Mouse (Mus musculus): Measurements from ENCODE around the gene AC131692.1. TPM values are rescaled to one million over a fixed set of nuclear protein-coding genes. Genes with fewer than 3 reads are reported as not detected.

Gene AC131692.1
- 0.34 and 0.54 TPM in 2 replicates for polyA plus RNA-seq (2015; fragmentation: Nextera tagmentation; extraction: Ambion mirVana)

- ATAC-seq (ENCODE audit: insufficient number of reproducible peaks, insufficient read depth, low FRiP score, low TSS enrichment, low read depth): no peak
- H3K36me3 ChIP-seq: peaks cover 79% of the 10 kb centered on the region
- H3K4me1 ChIP-seq: no peaks in the 10 kb centered on the region
- no peaks in the 10 kb centered on the region for H3K27me3 ChIP-seq
- H3K4me3 ChIP-seq: no peak within 1 kb of the TSS
- no peak within 1 kb of the TSS for H3K27ac ChIP-seq
- 92% methylated on average over 7 of the region's 7 CpGs for WGBS
- H3K9me3 ChIP-seq: no peaks in the 10 kb centered on the region
- no peak within 1 kb of the TSS for H3K4me2 ChIP-seq
- H3K9ac ChIP-seq: 0 out of 2 replicates have a peak within 1 kb of the TSS, but pooled peaks have one; percentile 11
These were observed at the start of gene AC131692.1 for GRCm38 (mm10) chr19:6094119-6094518. Gene AC131692.1, plus strand, starts transcription at chr19:6094419.

- H3K4me2 ChIP-seq: peak overlapping the region; percentile 94
- no peaks in the 10 kb centered on the region for H3K9me3 ChIP-seq
- peaks cover 27% of the 10 kb centered on the region for H3K36me3 ChIP-seq
- H3K4me1 ChIP-seq: peaks cover 27% of the 10 kb centered on the region
- peak overlapping the region; percentile 89 for H3K4me3 ChIP-seq
- ATAC-seq (ENCODE audit: insufficient number of reproducible peaks, insufficient read depth, low FRiP score, low TSS enrichment, low read depth): peak; percentile 5; the same call in 1 of the 2 replicates
- peak overlapping the region; percentile 99 for H3K27ac ChIP-seq
- H3K27me3 ChIP-seq: no peaks in the 10 kb centered on the region
- H3K9ac ChIP-seq: peak overlapping the region; percentile 89
- 18% methylated on average over 20 of the region's 20 CpGs for WGBS
These were observed 48.6 kb upstream of the AC131692.1 start for GRCm38 (mm10) chr19:6045366-6046293.

- Histone ChIP-seq H3K27ac (peak within 1 kb of the TSS; percentile 99), H3K27me3 (no peaks in the 10 kb centered on the region), H3K36me3 (peaks cover 36% of the 10 kb centered on the region), H3K9ac (peak within 1 kb of the TSS; percentile 89), H3K4me2 (peak within 1 kb of the TSS; percentile 94), H3K4me3 (peak within 1 kb of the TSS; percentile 89), H3K9me3 (no peaks in the 10 kb centered on the region), H3K4me1 (peaks cover 27% of the 10 kb centered on the region)
- under 1% methylated on average over 65 of the region's 65 CpGs for WGBS
- ATAC-seq (ENCODE audit: insufficient number of reproducible peaks, insufficient read depth, low FRiP score, low TSS enrichment, low read depth): peak; percentile 85
These were observed 47.7 kb upstream of the AC131692.1 start, which contains the start of gene Syvn1 for GRCm38 (mm10) chr19:6046294-6047153. Gene Syvn1, plus strand, starts transcription at chr19:6046576.

- Histone ChIP-seq H3K4me2 (peak overlapping the region; percentile 94), H3K4me1 (peaks cover 27% of the 10 kb centered on the region), H3K4me3 (peak overlapping the region; percentile 89), H3K9ac (peak overlapping the region; percentile 89), H3K9me3 (no peaks in the 10 kb centered on the region), H3K27me3 (no peaks in the 10 kb centered on the region), H3K36me3 (peaks cover 44% of the 10 kb centered on the region), H3K27ac (peak overlapping the region; percentile 99)
- WGBS: 1% methylated on average over 44 of the region's 44 CpGs
- no peak for ATAC-seq (ENCODE audit: insufficient number of reproducible peaks, insufficient read depth, low FRiP score, low TSS enrichment, low read depth)
These were observed 46.9 kb upstream of the AC131692.1 start for GRCm38 (mm10) chr19:6047154-6047898.

GRCm38 (mm10) chr19:6047899-6048166 lies 46.4 kb upstream of the AC131692.1 start:
- WGBS: 81% methylated on average over 8 of the region's 8 CpGs
- H3K4me3 ChIP-seq: peak overlapping the region; percentile 89
- no peak for ATAC-seq (ENCODE audit: insufficient number of reproducible peaks, insufficient read depth, low FRiP score, low TSS enrichment, low read depth)

GRCm38 (mm10) chr19:6048681-6049410 lies 45.4 kb upstream of the AC131692.1 start:
- Histone ChIP-seq H3K4me2 (peak overlapping the region; percentile 94; the same call in 1 of the 2 replicates), H3K27me3 (no peaks in the 10 kb centered on the region), H3K4me3 (peak overlapping the region; percentile 89; the same call in 1 of the 2 replicates), H3K9me3 (no peaks in the 10 kb centered on the region), H3K4me1 (peaks cover 27% of the 10 kb centered on the region), H3K27ac (no peak overlapping the region), H3K9ac (0 out of 2 replicates have a peak overlapping the region, but pooled peaks have one; percentile 11), H3K36me3 (peaks cover 59% of the 10 kb centered on the region)
- WGBS: 82% methylated on average over 11 of the region's 11 CpGs
- no peak for ATAC-seq (ENCODE audit: insufficient number of reproducible peaks, insufficient read depth, low FRiP score, low TSS enrichment, low read depth)

More at GRCm38 (mm10) chr19:6047899-6048166, 46.4 kb upstream of the AC131692.1 start:
- Histone ChIP-seq H3K4me2 (peak overlapping the region; percentile 94), H3K9ac (peak overlapping the region; percentile 89), H3K27me3 (no peaks in the 10 kb centered on the region), H3K9me3 (no peaks in the 10 kb centered on the region), H3K27ac (0 out of 2 replicates have a peak overlapping the region, but pooled peaks have one; percentile 99), H3K36me3 (peaks cover 49% of the 10 kb centered on the region), H3K4me1 (peaks cover 27% of the 10 kb centered on the region)

GRCm38 (mm10) chr19:6052516-6052915 lies 41.7 kb upstream of the AC131692.1 start:
- Histone ChIP-seq H3K4me1 (peaks cover 25% of the 10 kb centered on the region), H3K36me3 (peaks cover 80% of the 10 kb centered on the region), H3K9ac (peak overlapping the region; percentile 17; the same call in 1 of the 2 replicates), H3K27ac (no peak overlapping the region), H3K4me3 (no peak overlapping the region), H3K9me3 (no peaks in the 10 kb centered on the region), H3K4me2 (no peak overlapping the region), H3K27me3 (no peaks in the 10 kb centered on the region)
- WGBS: 91% methylated on average over 7 of the region's 7 CpGs
- ATAC-seq (ENCODE audit: insufficient number of reproducible peaks, insufficient read depth, low FRiP score, low TSS enrichment, low read depth): no peak

GRCm38 (mm10) chr19:6054296-6054695 lies 39.9 kb upstream of the AC131692.1 start:
- WGBS: 82% methylated on average over 5 of the region's 5 CpGs
- Histone ChIP-seq H3K4me2 (no peak overlapping the region), H3K27ac (no peak overlapping the region), H3K4me1 (peaks cover 17% of the 10 kb centered on the region), H3K36me3 (peaks cover 74% of the 10 kb centered on the region), H3K9ac (0 out of 2 replicates have a peak overlapping the region, but pooled peaks have one; percentile 6), H3K9me3 (no peaks in the 10 kb centered on the region), H3K4me3 (no peak overlapping the region), H3K27me3 (no peaks in the 10 kb centered on the region)
- no peak for ATAC-seq (ENCODE audit: insufficient number of reproducible peaks, insufficient read depth, low FRiP score, low TSS enrichment, low read depth)

GRCm38 (mm10) chr19:6056696-6057095 lies 37.5 kb upstream of the AC131692.1 start:
- H3K9me3 ChIP-seq: no peaks in the 10 kb centered on the region
- peaks cover 55% of the 10 kb centered on the region for H3K36me3 ChIP-seq
- peaks cover 21% of the 10 kb centered on the region for H3K4me1 ChIP-seq
- no peak overlapping the region for H3K27ac ChIP-seq
- no peak for ATAC-seq (ENCODE audit: insufficient number of reproducible peaks, insufficient read depth, low FRiP score, low TSS enrichment, low read depth)
- peak overlapping the region; percentile 86 for H3K4me3 ChIP-seq
- H3K9ac ChIP-seq: peak overlapping the region; percentile 97
- H3K4me2 ChIP-seq: peak overlapping the region; percentile 84
- no peaks in the 10 kb centered on the region for H3K27me3 ChIP-seq
- 51% methylated on average over 4 of the region's 4 CpGs for WGBS

- H3K27ac ChIP-seq: peak within 1 kb of the TSS; percentile 78
- ATAC-seq (ENCODE audit: insufficient number of reproducible peaks, insufficient read depth, low FRiP score, low TSS enrichment, low read depth): peak; percentile 81
- H3K36me3 ChIP-seq: peaks cover 47% of the 10 kb centered on the region
- under 1% methylated on average over 61 of the region's 63 CpGs for WGBS
- H3K27me3 ChIP-seq: no peaks in the 10 kb centered on the region
- H3K4me1 ChIP-seq: peaks cover 29% of the 10 kb centered on the region
- H3K9me3 ChIP-seq: no peaks in the 10 kb centered on the region
- H3K4me3 ChIP-seq: peak within 1 kb of the TSS; percentile 86
- H3K9ac ChIP-seq: peak within 1 kb of the TSS; percentile 97
- peak within 1 kb of the TSS; percentile 84 for H3K4me2 ChIP-seq
These were observed 36.7 kb upstream of the AC131692.1 start, which contains the start of the genes Mrpl49 and Fau for GRCm38 (mm10) chr19:6057313-6058096. Gene Mrpl49, minus strand, starts transcription at chr19:6057785. Gene Fau, plus strand, starts transcription at chr19:6057844.

Measured in embryonic facial prominence, embryonic 13.5 days (tissue).